Mouse (Mus musculus) gastrocnemius, adult 8-10 months (tissue): ENCODE results near the gene Actn4. TPM values are rescaled to one million over a fixed set of nuclear protein-coding genes. Genes with fewer than 3 reads are reported as not detected.

Experiments
- DNase-seq, 2 experiments: peaks; one replicate each; pipeline ENCODE4 v3.0.0; 2022; ENCODE audit warnings: low spot score in 2 of 2
- total RNA-seq, 4 experiments: library from RNA; stranded (reverse); gene quantifications; 2 replicates each; pipeline ENCODE4 v1.2.4; 2022

Gene Actn4
- total RNA-seq, 4 experiments from 2014 or later, result 21.3 to 36.9 (median 28.2) TPM

- DNase-seq, result no peak
These were observed 111.5 kb downstream of the Actn4 start for GRCm38 (mm10) chr7:28850642-28851041.

- DNase-seq, result no peak
These were observed 112.4 kb downstream of the Actn4 start for GRCm38 (mm10) chr7:28849700-28850236.

GRCm38 (mm10) chr7:28847273-28847672 is 114.9 kb downstream of the Actn4 start:
- DNase-seq, result no peak

Other genes with a start within 250 kb of the Actn4 start
- 1 to 10 TPM; 4.0 to 7.0 (median 5.6) TPM for gene Fbxo17, start 245.5 kb downstream of the Actn4 start, total RNA-seq
- 10 to 100 TPM; 36.1 to 42.4 (median 40.5) TPM for gene Mrps12, start 220.5 kb downstream of the Actn4 start, total RNA-seq
- 10 to 100 TPM; 12.3 to 13.5 (median 12.6) TPM for gene Sars2, start 220.3 kb downstream of the Actn4 start, total RNA-seq
- gene Ccer2, start 206.2 kb downstream of the Actn4 start, total RNA-seq, result not detected
- 100 to 1,000 TPM in 1 of 4 experiments, 10 to 100 TPM in 3; 94.9 to 105 (median 96.4) TPM for gene Sirt2, start 195.6 kb downstream of the Actn4 start, total RNA-seq
- gene Nfkbib, start 194.8 kb downstream of the Actn4 start, total RNA-seq, result 10 to 100 TPM; 28.5 to 34.2 (median 31.2) TPM
- under 1 TPM in 3 of 4 experiments, not detected in 1; 0.27 to 0.70 (median 0.56) TPM for gene Rinl, start 173.4 kb downstream of the Actn4 start, total RNA-seq
- gene Hnrnpl, start 153.8 kb downstream of the Actn4 start, total RNA-seq, result 100 to 1,000 TPM; 105 to 116 (median 109) TPM
- 100 to 1,000 TPM; 222 to 343 (median 237) TPM for gene Ech1, start 137.1 kb downstream of the Actn4 start, total RNA-seq
- 1 to 10 TPM in 3 of 4 experiments, under 1 TPM in 1; 0.58 to 1.6 (median 1.4) TPM for gene Lgals4, start 128.5 kb downstream of the Actn4 start, total RNA-seq
- gene Lgals7, start 98.5 kb downstream of the Actn4 start, total RNA-seq, result not detected
- gene Capn12, start 80.9 kb downstream of the Actn4 start, total RNA-seq, result under 1 TPM in 1 of 4 experiments, not detected in 3; 0.11 TPM
- 100 to 1,000 TPM; 130 to 143 (median 134) TPM for gene Eif3k, start 19.5 kb upstream of the Actn4 start, total RNA-seq
- gene Map4k1, start 19.7 kb upstream of the Actn4 start, total RNA-seq, result under 1 TPM; 0.22 to 0.82 (median 0.41) TPM
- gene Ryr1, start 162.8 kb upstream of the Actn4 start, total RNA-seq, result 1,000 to 10,000 TPM; 1,847 to 2,398 (median 2,093) TPM
- under 1 TPM; 0.24 to 0.67 (median 0.37) TPM for gene Rasgrp4, start 172.5 kb upstream of the Actn4 start, total RNA-seq
- gene Fam98c, start 193.9 kb upstream of the Actn4 start, total RNA-seq, result 10 to 100 TPM in 3 of 4 experiments, 1 to 10 TPM in 1; 9.9 to 11.0 (median 10.5) TPM
- under 1 TPM in 3 of 4 experiments, not detected in 1; 0.21 to 0.25 (median 0.24) TPM for gene Ggn, start 207.9 kb upstream of the Actn4 start, total RNA-seq
- gene Spred3, start 208.1 kb upstream of the Actn4 start, total RNA-seq, result 1 to 10 TPM; 1.6 to 3.6 (median 2.6) TPM
- 100 to 1,000 TPM; 168 to 274 (median 229) TPM for gene Psmd8, start 218.4 kb upstream of the Actn4 start, total RNA-seq